Mouse (Mus musculus) myocyte (in vitro differentiated cells): ENCODE data around the gene Slit3. TPM values are rescaled to one million over a fixed set of nuclear protein-coding genes. Genes with fewer than 3 reads are reported as not detected.

Experiments
- H3K27me3 ChIP-seq: one replicate; pipeline ENCODE4 v1.6.1; 2011; ENCODE audit not compliant: control insufficient read depth, insufficient read depth, insufficient read length
- H3K36me3 ChIP-seq: one replicate; pipeline ENCODE4 v1.6.1; 2011; ENCODE audit not compliant: control insufficient read depth, insufficient read depth
- H3K4me2 ChIP-seq: one replicate; pipeline ENCODE4 v1.6.1; 2011; ENCODE audit warnings: low read depth, control low read depth
- H3K4me3 ChIP-seq: one replicate; pipeline ENCODE4 v1.5.1; 2011; ENCODE audit warnings: mild to moderate bottlenecking, control low read depth, moderate library complexity
- H3K79me2 ChIP-seq: one replicate; pipeline ENCODE4 v1.6.1; 2011; ENCODE audit not compliant: control insufficient read depth, insufficient read depth
- H3ac ChIP-seq: one replicate; pipeline ENCODE4 v1.6.1; 2011; ENCODE audit not compliant: control insufficient read depth, insufficient read length
- CEBPB ChIP-seq: IDR thresholded peaks from 2 replicates; pipeline ENCODE4 v1.6.1; 2011; ENCODE audit warnings: mild to moderate bottlenecking, moderate library complexity; ENCODE audit not compliant: poor library complexity, insufficient read depth, severe bottlenecking
- E2F4 ChIP-seq: IDR thresholded peaks from one replicate; pipeline ENCODE4 v1.6.1; 2011; ENCODE audit warnings: mild to moderate bottlenecking, control low read depth, moderate library complexity; ENCODE audit not compliant: insufficient read depth
- MAX ChIP-seq: IDR thresholded peaks from one replicate; pipeline ENCODE4 v1.6.1; 2011; ENCODE audit warnings: low read depth, mild to moderate bottlenecking, control low read depth
- MYOD1 ChIP-seq, 3 experiments: IDR thresholded peaks; one replicate each; pipeline ENCODE4 v1.6.1; 2011; ENCODE audit warnings: control low read depth in 2 of 3, low read depth in 2 of 3, mild to moderate bottlenecking in 2 of 3, moderate library complexity in 1 of 3; ENCODE audit not compliant: insufficient read length in 2 of 3, control insufficient read depth in 1 of 3
- MYOG ChIP-seq, 3 experiments: IDR thresholded peaks; one replicate each; pipeline ENCODE4 v1.6.1; 2011; ENCODE audit warnings: control low read depth in 2 of 3, low read depth in 2 of 3, mild to moderate bottlenecking in 2 of 3; ENCODE audit not compliant: insufficient read length in 2 of 3, control insufficient read depth in 1 of 3, insufficient read depth in 1 of 3
- POLR2A ChIP-seq: IDR thresholded peaks from one replicate; pipeline ENCODE4 v1.6.1; 2011; ENCODE audit warnings: low read depth, mild to moderate bottlenecking, control low read depth, moderate library complexity; ENCODE audit not compliant: insufficient read length
- POLR2AphosphoS2 ChIP-seq: IDR thresholded peaks from one replicate; pipeline ENCODE4 v1.6.1; 2011; ENCODE audit warnings: low read depth, control low read depth; ENCODE audit not compliant: insufficient read length
- REST ChIP-seq: IDR thresholded peaks from one replicate; pipeline ENCODE4 v1.6.1; 2011; ENCODE audit warnings: mild to moderate bottlenecking, control low read depth, moderate library complexity; ENCODE audit not compliant: insufficient read depth, insufficient read length
- SRF ChIP-seq: IDR thresholded peaks from one replicate; pipeline ENCODE4 v1.6.1; 2011; ENCODE audit warnings: low read depth; ENCODE audit not compliant: control insufficient read depth, insufficient read length
- TCF12 ChIP-seq: IDR thresholded peaks from one replicate; pipeline ENCODE4 v1.6.1; 2011; ENCODE audit warnings: mild to moderate bottlenecking, control low read depth; ENCODE audit not compliant: poor library complexity, insufficient read depth, severe bottlenecking
- TCF3 ChIP-seq: IDR thresholded peaks from one replicate; pipeline ENCODE4 v1.6.1; 2011; ENCODE audit warnings: low read depth, control low read depth; ENCODE audit not compliant: insufficient read length
- USF1 ChIP-seq: IDR thresholded peaks from one replicate; pipeline ENCODE4 v1.6.1; 2011; ENCODE audit warnings: low read depth, mild to moderate bottlenecking, control low read depth, moderate library complexity
- polyA plus RNA-seq: library from polyadenylated mRNA; unstranded; fragments of >200 nt; fragmentation: generic; extraction: Trizol; gene quantifications from one replicate; pipeline ENCODE4 v1.2.1, GENCODE M21; 2012; ENCODE audit warnings: missing spikeins

The Slit3 gene
- polyA plus RNA-seq, 1 experiment = not detected

- TF ChIP-seq CEBPB = no peak
- TF ChIP-seq MAX = no peak
- no peak for TF ChIP-seq USF1
- TF ChIP-seq REST = no peak
- TF ChIP-seq TCF12 = no peak
- TF ChIP-seq POLR2A = no peak
- no peaks in the 10 kb centered on the region for H3K27me3 ChIP-seq
Observed at GRCm38 (mm10) chr11:35632262-35632661, 511.2 kb downstream of the Slit3 start.

GRCm38 (mm10) chr11:35637102-35637501, 516.1 kb downstream of the Slit3 start:
- Histone ChIP-seq H3ac (no peak overlapping the region), H3K36me3 (no peaks in the 10 kb centered on the region), H3K79me2 (no peaks in the 10 kb centered on the region), H3K27me3 (no peaks in the 10 kb centered on the region), H3K4me3 (no peak overlapping the region), H3K4me2 (no peak overlapping the region)
- TF ChIP-seq E2F4 (no peak), MYOG (IDR thresholded peaks at IDR 0.05; ENCODE audit: control insufficient read depth in 1 of 3, insufficient read depth in 1 of 3, insufficient read length in 2 of 3, low read depth in 2 of 3) (no peak), USF1 (no peak), REST (no peak), POLR2A (no peak)

More at GRCm38 (mm10) chr11:35632262-35632661, 511.2 kb downstream of the Slit3 start:
- Histone ChIP-seq H3K79me2 (no peaks in the 10 kb centered on the region), H3K36me3 (no peaks in the 10 kb centered on the region), H3ac (no peak overlapping the region), H3K4me3 (no peak overlapping the region), H3K4me2 (no peak overlapping the region)

- Histone ChIP-seq H3K4me3 (no peak overlapping the region), H3K4me2 (no peak overlapping the region), H3ac (no peak overlapping the region), H3K27me3 (no peaks in the 10 kb centered on the region), H3K36me3 (no peaks in the 10 kb centered on the region), H3K79me2 (no peaks in the 10 kb centered on the region)
- no peak for TF ChIP-seq MAX
- TF ChIP-seq MYOG (IDR thresholded peaks at IDR 0.05; ENCODE audit: control insufficient read depth in 1 of 3, insufficient read depth in 1 of 3, insufficient read length in 2 of 3, low read depth in 2 of 3) = no peak
Observed at GRCm38 (mm10) chr11:35638862-35639384, 517.9 kb downstream of the Slit3 start.

- H3K79me2 ChIP-seq = no peaks in the 10 kb centered on the region
- H3K36me3 ChIP-seq = no peaks in the 10 kb centered on the region
- no peak overlapping the region for H3ac ChIP-seq
- no peak for TF ChIP-seq TCF12
- no peak for TF ChIP-seq CEBPB
- no peak for TF ChIP-seq POLR2AphosphoS2
- no peak for TF ChIP-seq TCF3
- H3K27me3 ChIP-seq = no peaks in the 10 kb centered on the region
- no peak overlapping the region for H3K4me3 ChIP-seq
- H3K4me2 ChIP-seq = no peak overlapping the region
Observed at GRCm38 (mm10) chr11:35639428-35639827, 518.4 kb downstream of the Slit3 start.

GRCm38 (mm10) chr11:35651286-35651685, 530.3 kb downstream of the Slit3 start:
- H3K4me2 ChIP-seq = no peak overlapping the region
- no peak for TF ChIP-seq CEBPB
- no peak for TF ChIP-seq MAX
- TF ChIP-seq POLR2AphosphoS2 = no peak
- no peak for TF ChIP-seq USF1
- no peak for TF ChIP-seq POLR2A
- no peak for TF ChIP-seq MYOD1 (IDR thresholded peaks at IDR 0.05; ENCODE audit: control insufficient read depth in 1 of 3, insufficient read length in 2 of 3, low read depth in 2 of 3)
- TF ChIP-seq TCF3 = no peak
- no peak for TF ChIP-seq MYOG (IDR thresholded peaks at IDR 0.05; ENCODE audit: control insufficient read depth in 1 of 3, insufficient read depth in 1 of 3, insufficient read length in 2 of 3, low read depth in 2 of 3)
- no peak for TF ChIP-seq E2F4
- no peak for TF ChIP-seq TCF12
- TF ChIP-seq REST = no peak
- TF ChIP-seq SRF = no peak
- H3ac ChIP-seq = no peak overlapping the region
- H3K36me3 ChIP-seq = no peaks in the 10 kb centered on the region
- H3K4me3 ChIP-seq = no peak overlapping the region
- H3K79me2 ChIP-seq = no peaks in the 10 kb centered on the region
- no peaks in the 10 kb centered on the region for H3K27me3 ChIP-seq

- TF ChIP-seq E2F4 = no peak
- TF ChIP-seq MAX = no peak
- TF ChIP-seq POLR2A = no peak
- TF ChIP-seq CEBPB = no peak
- no peak for TF ChIP-seq SRF
- TF ChIP-seq REST = no peak
- no peak for TF ChIP-seq MYOD1 (IDR thresholded peaks at IDR 0.05; ENCODE audit: control insufficient read depth in 1 of 3, insufficient read length in 2 of 3, low read depth in 2 of 3)
- no peak for TF ChIP-seq POLR2AphosphoS2
- no peak for TF ChIP-seq TCF12
- no peak for TF ChIP-seq USF1
Observed at GRCm38 (mm10) chr11:35655836-35656235, 534.8 kb downstream of the Slit3 start.

More at GRCm38 (mm10) chr11:35655836-35656235, 534.8 kb downstream of the Slit3 start:
- Histone ChIP-seq H3K4me3 (no peak overlapping the region), H3K79me2 (no peaks in the 10 kb centered on the region), H3K36me3 (no peaks in the 10 kb centered on the region), H3K4me2 (no peak overlapping the region), H3K27me3 (no peaks in the 10 kb centered on the region), H3ac (no peak overlapping the region)
